Mouse (Mus musculus) CD4-positive, CD25-positive, alpha-beta regulatory T cell, adult 2 months (primary cell): ENCODE measurements around the gene Psmc4.

Source experiments
- DNase-seq: peaks from one replicate; pipeline ENCODE4 v3.0.0-alpha.2; 2012; ENCODE audit warnings: low read depth, low spot score

Gene Psmc4

GRCm38 (mm10) chr7:28049476-28050409 lies at the start of gene Psmc4:
Psmc4 (minus strand) TSS chr7:28050101.
- DNase-seq = peak; percentile 99

GRCm38 (mm10) chr7:28099101-28099500 lies 49.2 kb upstream of the Psmc4 start:
- no peak for DNase-seq

- DNase-seq = no peak
These were observed 43.6 kb upstream of the Psmc4 start for GRCm38 (mm10) chr7:28093541-28093940.

GRCm38 (mm10) chr7:28086236-28086635 lies 36.3 kb upstream of the Psmc4 start:
- DNase-seq = no peak

- no peak for DNase-seq
These were observed 34.3 kb upstream of the Psmc4 start for GRCm38 (mm10) chr7:28084215-28084614.

- no peak for DNase-seq
These were observed 20.8 kb upstream of the Psmc4 start, which contains the start of gene Fcgbp for GRCm38 (mm10) chr7:28070531-28071298. Fcgbp (plus strand) TSS chr7:28071236.

- DNase-seq = no peak
These were observed 19.8 kb upstream of the Psmc4 start for GRCm38 (mm10) chr7:28069546-28070172.

GRCm38 (mm10) chr7:28068661-28069060 lies 18.8 kb upstream of the Psmc4 start:
- no peak for DNase-seq

- DNase-seq = no peak
These were observed 10.1 kb upstream of the Psmc4 start for GRCm38 (mm10) chr7:28059972-28060371.

GRCm38 (mm10) chr7:28053046-28053930 lies 3.4 kb upstream of the Psmc4 start:
- DNase-seq = no peak

- DNase-seq = peak; percentile 12
These were observed 683 bp upstream of the Psmc4 start for GRCm38 (mm10) chr7:28050584-28050983.

GRCm38 (mm10) chr7:28044524-28044923 lies 5.4 kb downstream of the Psmc4 start:
- DNase-seq = no peak

GRCm38 (mm10) chr7:28014445-28014810 lies 35.5 kb downstream of the Psmc4 start:
- DNase-seq = no peak

GRCm38 (mm10) chr7:28013549-28014444 lies 36.1 kb downstream of the Psmc4 start, which contains the start of gene Zfp850:
Zfp850 (minus strand) TSS chr7:28014115.
- peak; percentile 74 for DNase-seq

- no peak for DNase-seq
These were observed 39.6 kb downstream of the Psmc4 start for GRCm38 (mm10) chr7:28010271-28010670.
